Mouse (Mus musculus) liver, embryonic 11.5 days (tissue): Measurements from ENCODE around the gene Gjb6. TPM values are rescaled to one million over a fixed set of nuclear protein-coding genes. Genes with fewer than 3 reads are reported as not detected.

ENCODE experiments used
- ATAC-seq: fragments of 200-750 bp; cut with Nextera tagmentation; replicated peaks from 2 replicates; pipeline ENCODE4 v1.8.0; 2017; ENCODE audit warnings: moderate number of reproducible peaks, mild to moderate bottlenecking, moderate TSS enrichment, moderate library complexity; ENCODE audit not compliant: low FRiP score
- DNase-seq: peaks from one replicate; pipeline ENCODE4 v3.0.0-alpha.2; 2017; ENCODE audit warnings: low spot score
- H3K27ac ChIP-seq: fragments of 300-500 bp; sonication (generic); 2 replicates; pipeline ENCODE4 v1.5.1; 2014; ENCODE audit warnings: mild to moderate bottlenecking, low read depth, low read length, control low read depth
- H3K27me3 ChIP-seq: fragments of 300-500 bp; sonication (generic); replicated peaks from 2 replicates; pipeline ENCODE4 v1.6.1; 2014; ENCODE audit warnings: low read length, mixed read lengths; ENCODE audit not compliant: control insufficient read depth, insufficient read depth
- H3K36me3 ChIP-seq: fragments of 300-500 bp; sonication (generic); 2 replicates; pipeline ENCODE4 v1.6.1; 2014; ENCODE audit warnings: mild to moderate bottlenecking, low read length, moderate library complexity, mixed read lengths; ENCODE audit not compliant: control insufficient read depth, insufficient read depth
- H3K4me1 ChIP-seq: fragments of 300-500 bp; sonication (generic); replicated peaks from 2 replicates; pipeline ENCODE4 v1.6.1; 2014; ENCODE audit warnings: low read length, mixed read lengths; ENCODE audit not compliant: control insufficient read depth, insufficient read depth
- H3K4me2 ChIP-seq: fragments of 300-500 bp; sonication (generic); 2 replicates; pipeline ENCODE4 v1.6.1; 2014; ENCODE audit warnings: mild to moderate bottlenecking, control low read depth, moderate library complexity
- H3K4me3 ChIP-seq: fragments of 300-500 bp; sonication (generic); 2 replicates; pipeline ENCODE4 v1.5.1; 2014; ENCODE audit warnings: low read depth, low read length, control low read depth
- H3K9ac ChIP-seq: fragments of 300-500 bp; sonication (generic); 2 replicates; pipeline ENCODE4 v1.6.1; 2014; ENCODE audit warnings: low read depth, low read length, control low read depth
- H3K9me3 ChIP-seq: fragments of 300-500 bp; sonication (generic); 2 replicates; pipeline ENCODE4 v1.6.1; 2016; ENCODE audit warnings: low read length, inconsistent platforms, mixed read lengths; ENCODE audit not compliant: control insufficient read depth
- WGBS: fragments of 180-500 bp; shearing (Covaris S2); extraction: QIAGEN DNeasy Blood & Tissue Kit; methylation state at CpG from one replicate; pipeline ENCODE4 v1.1.7; 2014; 5-methylcytosine and 5-hydroxymethylcytosine counted together
- polyA plus RNA-seq: library from polyadenylated mRNA; unstranded; fragments of >200 nt; fragmentation: Nextera tagmentation; extraction: Ambion mirVana; gene quantifications from 2 replicates; pipeline ENCODE4 v1.2.1, GENCODE M21; 2014

The Gjb6 gene
- polyA plus RNA-seq, 1 experiment from 2014 or later: 0.23 TPM

DNA sequence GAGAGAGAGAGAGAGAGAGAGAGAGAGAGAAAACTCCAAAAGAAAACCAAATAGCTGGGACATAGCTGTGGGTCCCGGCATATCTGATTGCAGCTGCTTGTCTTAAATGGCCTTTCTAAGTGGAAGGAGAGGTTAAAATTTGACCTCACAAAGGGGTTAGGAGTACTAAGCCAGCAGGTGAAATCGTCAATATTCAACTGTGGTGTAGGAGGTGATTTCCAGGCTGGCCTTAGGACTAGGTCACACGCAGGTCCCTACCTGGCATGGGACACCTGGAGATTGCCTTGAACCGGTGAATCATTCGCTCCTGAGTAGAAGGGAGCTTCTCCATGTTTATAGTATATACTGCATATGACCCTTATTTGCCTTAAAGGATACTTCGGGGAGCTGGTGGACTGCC is 30.3 kb downstream of the Gjb6 start:
- Histone ChIP-seq H3K36me3 (no peaks in the 10 kb centered on the region), H3K27ac (no peak overlapping the region), H3K9me3 (no peaks in the 10 kb centered on the region), H3K4me1 (no peaks in the 10 kb centered on the region), H3K9ac (no peak overlapping the region), H3K4me3 (no peak overlapping the region), H3K4me2 (peak overlapping the region; percentile 75), H3K27me3 (peaks cover 70% of the 10 kb centered on the region)
- no peak for DNase-seq
- ATAC-seq: no peak
- 45% methylated on average over 6 of the region's 6 CpGs for WGBS

GRCm38 (mm10) chr14:57101623-57102022 is 31.8 kb downstream of the Gjb6 start:
- WGBS: 80% methylated on average over 7 of the region's 7 CpGs
- H3K4me1 ChIP-seq: no peaks in the 10 kb centered on the region
- no peaks in the 10 kb centered on the region for H3K36me3 ChIP-seq
- no peak for DNase-seq
- H3K27me3 ChIP-seq: peaks cover 58% of the 10 kb centered on the region
- H3K4me2 ChIP-seq: no peak overlapping the region
- ATAC-seq: no peak
- no peaks in the 10 kb centered on the region for H3K9me3 ChIP-seq
- H3K4me3 ChIP-seq: no peak overlapping the region
- no peak overlapping the region for H3K27ac ChIP-seq
- H3K9ac ChIP-seq: no peak overlapping the region

- no peak overlapping the region for H3K9ac ChIP-seq
- H3K36me3 ChIP-seq: no peaks in the 10 kb centered on the region
- DNase-seq: no peak
- no peak overlapping the region for H3K4me2 ChIP-seq
- H3K4me1 ChIP-seq: no peaks in the 10 kb centered on the region
- no peaks in the 10 kb centered on the region for H3K9me3 ChIP-seq
- peak; percentile 68 for ATAC-seq
- H3K27me3 ChIP-seq: peaks cover 6% of the 10 kb centered on the region; the same call in 1 of the 2 replicates
- no peak overlapping the region for H3K27ac ChIP-seq
- no peak overlapping the region for H3K4me3 ChIP-seq
- WGBS: 44% methylated on average over 4 of the region's 4 CpGs
Measured at GRCm38 (mm10) chr14:57095855-57096254, 37.6 kb downstream of the Gjb6 start.

GRCm38 (mm10) chr14:57093029-57093428 is 40.4 kb downstream of the Gjb6 start:
- ATAC-seq (no peak), DNase-seq (no peak)
- H3K36me3 ChIP-seq: no peaks in the 10 kb centered on the region
- no peak overlapping the region for H3K4me3 ChIP-seq
- no peaks in the 10 kb centered on the region for H3K9me3 ChIP-seq
- H3K27ac ChIP-seq: no peak overlapping the region
- no peaks in the 10 kb centered on the region for H3K27me3 ChIP-seq
- no peak overlapping the region for H3K4me2 ChIP-seq
- no peaks in the 10 kb centered on the region for H3K4me1 ChIP-seq
- 6% methylated on average over 7 of the region's 8 CpGs for WGBS
- no peak overlapping the region for H3K9ac ChIP-seq

- no peak for DNase-seq
- Histone ChIP-seq H3K4me2 (no peak overlapping the region), H3K9ac (no peak overlapping the region), H3K4me3 (no peak overlapping the region), H3K36me3 (no peaks in the 10 kb centered on the region), H3K4me1 (no peaks in the 10 kb centered on the region), H3K27me3 (no peaks in the 10 kb centered on the region), H3K27ac (peak overlapping the region; percentile 70), H3K9me3 (no peaks in the 10 kb centered on the region)
- 41% methylated on average over 2 of the region's 2 CpGs for WGBS
- ATAC-seq: no peak
Measured at GRCm38 (mm10) chr14:57090001-57090400, 43.4 kb downstream of the Gjb6 start.

DNA sequence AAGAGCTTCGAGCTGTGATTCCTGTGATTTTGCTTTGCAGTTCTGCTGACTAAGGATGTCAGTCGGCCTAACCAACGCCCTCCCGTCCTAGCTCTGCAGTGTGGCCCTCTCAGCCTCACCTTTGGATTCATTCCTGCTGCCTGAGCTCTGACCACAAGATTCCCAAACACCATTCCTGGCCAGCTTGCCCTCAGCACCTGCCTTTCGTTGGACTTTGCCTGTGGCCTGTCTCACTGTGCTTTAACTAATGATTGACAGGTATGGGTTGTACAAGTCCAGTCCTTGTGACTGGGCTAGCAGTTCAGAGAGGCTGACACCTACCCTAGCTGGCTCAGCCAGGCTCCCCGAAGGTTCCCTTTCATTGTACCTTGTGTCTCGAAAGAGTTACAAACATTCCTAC is 44.3 kb downstream of the Gjb6 start:
- Histone ChIP-seq H3K4me1 (0 out of 2 replicates have a peak, but pooled peaks cover 2% of the 10 kb centered on the region), H3K4me2 (no peak overlapping the region), H3K36me3 (no peaks in the 10 kb centered on the region), H3K4me3 (no peak overlapping the region), H3K9ac (no peak overlapping the region), H3K27ac (no peak overlapping the region; the same call in 1 of the 2 replicates), H3K9me3 (no peaks in the 10 kb centered on the region), H3K27me3 (no peaks in the 10 kb centered on the region)
- 74% methylated on average over 7 of the region's 7 CpGs for WGBS
- ATAC-seq (peak; percentile 70), DNase-seq (no peak)

DNA sequence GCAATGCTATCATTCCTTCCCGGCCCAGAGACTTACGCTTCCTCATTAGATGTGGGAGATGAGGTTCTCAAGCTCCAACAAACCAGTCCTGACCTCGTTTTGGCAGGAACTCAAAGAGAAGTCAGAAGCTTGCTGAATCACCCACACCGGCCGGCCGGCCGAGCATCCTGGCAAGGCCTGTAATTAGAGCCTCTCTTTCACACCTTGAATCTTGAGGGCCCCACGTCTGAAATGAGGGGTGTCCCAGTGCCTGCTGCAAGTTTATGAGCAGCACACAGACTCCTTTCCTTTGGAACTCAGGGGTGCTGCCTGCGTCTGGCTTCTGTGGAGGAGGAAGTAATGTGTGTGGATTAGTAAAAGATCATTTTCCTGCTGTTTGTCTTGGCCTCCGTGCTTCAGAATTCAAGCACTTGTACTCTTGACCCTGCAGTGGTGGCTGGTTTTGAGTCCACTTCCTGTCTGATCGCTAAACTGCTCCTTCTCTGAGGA is 49.2 kb downstream of the Gjb6 start:
- Histone ChIP-seq H3K4me1 (0 out of 2 replicates have a peak, but pooled peaks cover 4% of the 10 kb centered on the region), H3K4me3 (no peak overlapping the region), H3K9me3 (no peaks in the 10 kb centered on the region), H3K27me3 (no peaks in the 10 kb centered on the region), H3K36me3 (no peaks in the 10 kb centered on the region), H3K9ac (no peak overlapping the region), H3K4me2 (no peak overlapping the region), H3K27ac (no peak overlapping the region)
- DNase-seq: no peak
- 38% methylated on average over 11 of the region's 11 CpGs for WGBS
- no peak for ATAC-seq

GRCm38 (mm10) chr14:57082863-57083262 is 50.5 kb downstream of the Gjb6 start:
- 85% methylated on average over 1 of the region's 1 CpGs for WGBS
- Histone ChIP-seq H3K27ac (no peak overlapping the region), H3K4me1 (0 out of 2 replicates have a peak, but pooled peaks cover 4% of the 10 kb centered on the region), H3K4me2 (no peak overlapping the region), H3K9ac (no peak overlapping the region), H3K9me3 (no peaks in the 10 kb centered on the region), H3K27me3 (no peaks in the 10 kb centered on the region), H3K4me3 (no peak overlapping the region), H3K36me3 (no peaks in the 10 kb centered on the region)
- DNase-seq (no peak), ATAC-seq (no peak)

DNA sequence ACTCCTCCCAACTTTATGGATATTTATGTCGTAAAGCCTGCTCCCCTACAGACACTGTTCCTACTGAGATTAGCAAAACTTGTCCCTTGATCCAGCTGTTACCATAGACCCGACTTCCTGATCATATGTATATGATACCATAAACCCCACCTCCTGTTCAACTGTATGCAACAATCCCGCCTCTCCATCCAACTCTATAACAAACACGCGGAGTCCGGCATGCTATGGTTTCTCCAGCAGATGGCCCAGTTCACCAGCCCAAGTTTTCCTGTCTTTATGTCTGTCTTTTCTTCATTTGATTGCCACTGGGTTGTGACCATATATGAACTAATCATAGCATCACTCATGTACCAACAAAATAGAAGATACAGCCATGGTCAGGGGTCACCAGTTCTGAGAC is 57.9 kb downstream of the Gjb6 start:
- Histone ChIP-seq H3K4me2 (no peak overlapping the region), H3K36me3 (no peaks in the 10 kb centered on the region), H3K27me3 (no peaks in the 10 kb centered on the region), H3K4me3 (no peak overlapping the region), H3K9ac (no peak overlapping the region), H3K4me1 (no peaks in the 10 kb centered on the region), H3K9me3 (no peaks in the 10 kb centered on the region), H3K27ac (no peak overlapping the region)
- 83% methylated on average over 6 of the region's 6 CpGs for WGBS
- DNase-seq: no peak
- ATAC-seq: no peak
